Mouse (Mus musculus) A20 (cell line): ENCODE measurements around the gene Gm3880.
A peak's percentile ranks its signal among the peaks of the same experiment; 100 is the strongest.
"Not testable (repeated sequence)": the region's sequence is repeated elsewhere in the genome, so short reads cannot be mapped to it uniquely, and the experiment has no call there.

Source experiments
- DNase-seq: peaks from one replicate; pipeline ENCODE4 v3.0.0-alpha.2; 2011; ENCODE audit warnings: low read depth, low spot score

Gene Gm3880

GRCm38 (mm10) chrX:102686872-102687271 lies at the start of gene Gm3880:
Gene Gm3880, minus strand, starts transcription at chrX:102686972.
- not testable (repeated sequence) for DNase-seq

DNA sequence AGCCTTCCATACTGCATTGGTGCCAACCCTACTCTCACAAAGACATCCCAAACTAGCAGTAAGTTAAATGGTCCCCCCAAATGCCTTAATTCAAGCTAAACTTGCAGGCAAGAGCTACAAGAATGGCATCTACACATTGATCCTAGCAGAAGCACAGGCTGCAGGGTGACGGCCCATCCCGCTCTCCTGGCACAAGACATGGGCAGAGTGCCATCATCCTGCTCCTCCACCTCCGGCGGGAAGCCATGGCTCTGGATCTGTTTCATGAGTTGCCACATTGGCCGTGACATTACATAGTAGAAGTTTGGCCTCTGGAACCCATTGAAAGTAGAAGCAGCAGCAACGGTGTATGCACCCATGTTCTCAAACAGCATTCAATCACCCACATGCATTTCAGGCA lies 37.5 kb upstream of the Gm3880 start:
- DNase-seq, result not testable (repeated sequence)

- not testable (repeated sequence) for DNase-seq
Measured at GRCm38 (mm10) chrX:102707535-102707934, 20.8 kb upstream of the Gm3880 start, which contains the start of the genes Gm9112 and Dmrtc1b. Gene Gm9112, minus strand, starts transcription at chrX:102707635. Gene Dmrtc1b, plus strand, starts transcription at chrX:102707865.

GRCm38 (mm10) chrX:102700636-102701035 lies 13.9 kb upstream of the Gm3880 start:
- DNase-seq, result not testable (repeated sequence)

GRCm38 (mm10) chrX:102689252-102689651 lies 2.5 kb upstream of the Gm3880 start:
- peak; percentile 13 for DNase-seq

DNA sequence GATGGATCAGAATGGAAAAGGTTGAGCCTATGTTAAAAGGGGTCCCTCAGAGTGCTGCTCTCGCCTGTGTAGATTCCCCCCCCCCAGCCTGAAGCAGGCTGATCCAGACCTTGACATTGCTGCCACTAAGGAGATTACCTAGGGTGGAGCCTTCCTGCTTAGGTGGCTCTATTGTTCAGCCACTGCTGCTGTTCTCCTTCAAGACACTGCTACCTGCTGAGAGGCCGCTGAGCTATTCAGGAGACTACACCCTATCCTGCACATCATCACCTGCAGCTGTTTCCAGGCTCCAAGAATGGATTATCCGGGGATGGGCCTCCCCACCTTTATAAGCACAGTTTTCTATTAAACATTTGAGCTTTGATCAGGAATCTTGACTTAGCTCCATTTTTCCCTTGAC lies 2.1 kb downstream of the Gm3880 start:
- DNase-seq, result not testable (repeated sequence)

- no peak for DNase-seq
Measured at GRCm38 (mm10) chrX:102666641-102667040, 20.1 kb downstream of the Gm3880 start.

DNA sequence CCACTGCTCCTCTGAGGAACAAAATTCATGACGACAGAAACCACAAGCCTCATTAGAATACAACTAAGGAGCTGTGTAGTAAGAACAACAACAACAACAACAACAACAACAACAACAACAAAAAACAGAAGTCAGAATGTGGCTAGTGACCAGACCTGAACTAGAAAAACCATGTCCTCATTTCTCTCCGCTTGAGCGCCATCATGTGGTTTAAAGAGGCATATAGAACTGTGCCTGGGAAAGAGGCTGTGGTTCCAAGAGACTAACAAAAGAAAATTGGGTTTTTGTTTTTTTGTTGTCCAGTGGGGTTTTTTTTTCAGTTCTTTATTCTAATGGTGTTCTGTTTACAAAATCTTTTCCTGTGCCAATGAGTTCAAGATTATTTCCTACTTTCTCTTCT lies 26.1 kb downstream of the Gm3880 start:
- DNase-seq, result peak; percentile 48

DNA sequence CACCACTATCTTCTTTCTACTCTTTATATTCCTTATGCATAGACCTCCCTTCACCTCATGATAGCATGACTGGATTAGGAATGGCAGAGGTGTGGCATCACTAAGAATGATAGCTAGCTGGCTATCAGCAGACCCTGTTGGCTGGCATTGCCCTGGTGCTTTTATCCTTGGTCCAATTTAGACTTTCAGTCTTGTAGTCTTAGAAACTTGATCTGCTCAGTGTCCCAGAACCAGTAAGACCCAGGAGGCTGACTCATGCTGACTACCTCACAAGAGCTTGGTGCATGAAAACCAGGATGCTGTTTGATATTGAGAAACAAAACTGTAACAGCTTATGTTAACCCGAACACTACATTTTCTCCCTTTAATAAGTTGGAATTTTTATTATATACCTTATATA lies 41.1 kb downstream of the Gm3880 start:
- DNase-seq, result no peak

GRCm38 (mm10) chrX:102645146-102645545 lies 41.6 kb downstream of the Gm3880 start:
- no peak for DNase-seq

GRCm38 (mm10) chrX:102644573-102644951 lies 42.2 kb downstream of the Gm3880 start:
- DNase-seq, result no peak

DNA sequence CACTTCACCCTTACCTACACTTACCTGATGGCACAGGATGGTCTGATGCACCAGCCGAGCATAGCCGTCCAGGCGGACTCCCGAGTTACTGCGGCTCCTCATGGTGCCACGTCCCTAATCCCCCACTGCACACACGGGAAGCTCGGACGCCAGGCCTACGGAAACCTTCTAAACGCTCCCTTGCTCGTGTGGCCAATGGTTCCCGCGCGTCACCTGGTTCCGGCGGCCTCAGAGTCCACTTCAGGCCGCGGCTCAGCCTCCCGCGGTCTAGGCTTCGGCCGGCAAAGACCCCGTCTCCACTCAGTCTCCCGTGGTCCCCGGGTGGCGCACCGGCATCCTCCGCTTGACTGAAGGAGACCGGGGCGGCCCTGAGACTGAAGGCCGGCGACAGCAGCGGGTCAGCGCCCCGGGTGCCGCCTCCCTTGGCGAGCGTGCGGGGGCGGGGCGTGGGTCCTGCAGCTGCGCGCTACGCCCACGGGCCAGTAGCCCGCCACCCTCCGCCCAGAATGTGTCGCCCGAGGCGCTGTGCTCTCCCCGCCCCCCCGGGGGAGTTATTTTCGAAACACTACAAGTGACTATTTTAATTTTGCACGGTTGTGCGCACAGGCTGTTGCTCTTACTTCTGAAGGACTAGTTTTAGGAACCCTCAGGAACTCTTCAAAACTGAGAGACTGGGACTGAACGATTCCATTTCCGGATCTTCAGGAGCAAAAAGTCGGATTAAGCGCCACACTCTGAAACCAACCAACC lies 42.8 kb downstream of the Gm3880 start, which contains the start of gene Phka1:
TSS of gene Phka1 (minus strand) at position 424 of the 750 bp plus-strand sequence.
- peak; percentile 85 for DNase-seq
